Mouse (Mus musculus) layer of hippocampus, adult 18-20 months (tissue): Measurements from ENCODE around the gene Mrpl4. TPM values are rescaled to one million over a fixed set of nuclear protein-coding genes. Genes with fewer than 3 reads are reported as not detected.
A peak's percentile ranks its signal among the peaks of the same experiment; 100 is the strongest.
"Not testable (repeated sequence)": the region's sequence is repeated elsewhere in the genome, so short reads cannot be mapped to it uniquely, and the experiment has no call there.

ENCODE experiments used
- DNase-seq, 2 experiments: peaks; one replicate each; pipeline ENCODE4 v3.0.0; 2022; ENCODE audit warnings: low spot score in 2 of 2
- microRNA-seq, 2 experiments: library from miRNA; unstranded; fragments of <30 nt; microRNA quantifications; one replicate each; pipeline ENCODE4 v1.2.0; 2021
- total RNA-seq, 2 experiments: library from RNA; stranded (reverse); gene quantifications; 2 replicates each; pipeline ENCODE4 v1.2.3; 2021

Mrpl4 gene
- total RNA-seq, 2 experiments from 2014 or later = 61.0 to 61.9 TPM

GRCm38 (mm10) chr9:21036666-21037065 is 34.1 kb downstream of the Mrpl4 start:
- peak in 1 of 2 experiments; percentile 41 for DNase-seq

- peak in 1 of 2 experiments; percentile 44 for DNase-seq
These were observed 34.9 kb downstream of the Mrpl4 start for GRCm38 (mm10) chr9:21037481-21037891.

DNA sequence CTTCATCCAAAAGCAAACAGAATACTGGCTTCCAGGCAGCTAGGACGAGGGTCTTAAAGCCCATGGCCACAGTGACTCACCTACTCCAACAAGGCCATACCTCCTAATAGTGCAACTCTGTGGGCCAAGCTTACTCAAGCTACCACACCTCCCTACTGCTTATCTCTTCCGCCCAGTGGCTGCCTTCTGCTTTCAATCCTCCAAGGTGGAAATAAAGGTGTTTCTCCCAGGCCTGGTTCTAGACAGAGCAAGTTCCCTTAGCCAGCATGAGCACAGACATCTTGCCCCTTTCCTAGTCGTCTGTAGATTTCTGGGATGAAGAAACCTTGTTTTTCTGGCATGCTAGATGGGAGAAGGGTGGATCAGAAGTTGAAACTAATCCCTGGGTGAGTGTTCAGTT is 37.2 kb downstream of the Mrpl4 start:
- DNase-seq = peak in 1 of 2 experiments; percentile 22

GRCm38 (mm10) chr9:21041308-21041707 is 38.8 kb downstream of the Mrpl4 start:
- peak; percentile 83 to 88 for DNase-seq

GRCm38 (mm10) chr9:21043563-21043962 is 41.0 kb downstream of the Mrpl4 start:
- no peak for DNase-seq

DNA sequence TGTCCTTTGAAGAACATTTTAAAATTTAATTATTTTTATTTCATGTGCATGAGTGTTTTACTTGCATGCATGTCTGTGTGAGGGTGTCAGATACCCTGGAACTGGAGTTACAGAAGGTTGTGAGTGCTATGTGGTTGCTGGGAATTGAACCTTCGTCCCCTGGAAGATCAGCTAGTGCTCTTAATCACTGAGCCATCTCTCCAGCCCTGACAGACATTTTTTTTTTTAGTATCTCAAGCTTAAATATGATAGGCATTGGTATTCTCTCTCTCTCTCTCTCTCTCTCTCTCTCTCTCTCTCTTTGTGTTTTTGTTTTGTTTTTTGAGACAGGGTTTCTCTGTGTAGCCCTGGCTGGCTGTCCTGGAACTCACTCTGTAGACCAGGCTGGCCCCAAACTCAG is 42.2 kb downstream of the Mrpl4 start:
- DNase-seq = not testable (repeated sequence)

- DNase-seq = no peak
These were observed 42.7 kb downstream of the Mrpl4 start for GRCm38 (mm10) chr9:21045235-21045634.

- DNase-seq = no peak
These were observed 49.0 kb downstream of the Mrpl4 start for GRCm38 (mm10) chr9:21051578-21051977.

Small RNA genes within 50 kb of the gene (microRNA-seq; reads per million reads assigned to microRNA genes)
- 0 to 0.20 reads per million in 2 experiments for gene Mir1900

Other genes starting within 250 kb of the Mrpl4 start
- gene Col5a3, start 187.7 kb upstream of the Mrpl4 start, total RNA-seq = 1 to 10 TPM; 1.7 to 2.0 TPM
- not detected for gene Rdh8, start 184.2 kb upstream of the Mrpl4 start, total RNA-seq
- 10 to 100 TPM; 66.8 to 70.4 TPM for gene A230050P20Rik, start 134.1 kb upstream of the Mrpl4 start, total RNA-seq
- gene Angptl6, start 123.0 kb upstream of the Mrpl4 start, total RNA-seq = 10 to 100 TPM in 1 of 2 experiments, 1 to 10 TPM in 1; 9.9 to 10.6 TPM
- 10 to 100 TPM; 24.1 to 25.3 TPM for gene Ppan, start 114.6 kb upstream of the Mrpl4 start, total RNA-seq
- gene Eif3g, start 104.1 kb upstream of the Mrpl4 start, total RNA-seq = 100 to 1,000 TPM; 124 to 132 TPM
- 10 to 100 TPM; 32.1 to 34.7 TPM for gene Dnmt1, start 42.9 kb upstream of the Mrpl4 start, total RNA-seq
- 1 to 10 TPM; 1.6 to 2.1 TPM for gene S1pr2, start 26.0 kb upstream of the Mrpl4 start, total RNA-seq
- 1 to 10 TPM; 2.0 to 2.6 TPM for gene Icam1, start 13.2 kb downstream of the Mrpl4 start, total RNA-seq
- gene Icam4, start 26.6 kb downstream of the Mrpl4 start, total RNA-seq = 1 to 10 TPM in 1 of 2 experiments, under 1 TPM in 1; 0.97 to 1.2 TPM
- 100 to 1,000 TPM; 379 to 387 TPM for gene Icam5, start 29.3 kb downstream of the Mrpl4 start, total RNA-seq
- not detected for gene Zglp1, start 64.4 kb downstream of the Mrpl4 start, total RNA-seq
- 1 to 10 TPM; 1.6 to 2.9 TPM for gene Gm49373, start 70.4 kb downstream of the Mrpl4 start, total RNA-seq
- 10 to 100 TPM; 54.0 to 65.5 TPM for gene Fdx1l, start 70.9 kb downstream of the Mrpl4 start, total RNA-seq
- 1 to 10 TPM; 2.2 to 2.7 TPM for gene Gm38431, start 89.3 kb downstream of the Mrpl4 start, total RNA-seq
- gene Raver1, start 89.3 kb downstream of the Mrpl4 start, total RNA-seq = 10 to 100 TPM; 32.9 TPM
- gene Tyk2, start 128.5 kb downstream of the Mrpl4 start, total RNA-seq = 10 to 100 TPM; 13.5 to 15.3 TPM
- 100 to 1,000 TPM; 163 TPM for gene Cdc37, start 147.2 kb downstream of the Mrpl4 start, total RNA-seq
- gene Pde4a, start 163.0 kb downstream of the Mrpl4 start, total RNA-seq = 10 to 100 TPM; 83.4 to 86.6 TPM
- 10 to 100 TPM; 58.3 to 61.5 TPM for gene Keap1, start 236.6 kb downstream of the Mrpl4 start, total RNA-seq
- 10 to 100 TPM; 13.5 to 14.5 TPM for gene S1pr5, start 245.7 kb downstream of the Mrpl4 start, total RNA-seq